Mouse (Mus musculus): ENCODE measurements at regions not wholly inside any gene's neighbourhood (a gene's known extent, or its start where the extent isn't known, plus 50 kb on each side); places are given as distances from the start of the nearest gene placed in this dataset.

DNA sequence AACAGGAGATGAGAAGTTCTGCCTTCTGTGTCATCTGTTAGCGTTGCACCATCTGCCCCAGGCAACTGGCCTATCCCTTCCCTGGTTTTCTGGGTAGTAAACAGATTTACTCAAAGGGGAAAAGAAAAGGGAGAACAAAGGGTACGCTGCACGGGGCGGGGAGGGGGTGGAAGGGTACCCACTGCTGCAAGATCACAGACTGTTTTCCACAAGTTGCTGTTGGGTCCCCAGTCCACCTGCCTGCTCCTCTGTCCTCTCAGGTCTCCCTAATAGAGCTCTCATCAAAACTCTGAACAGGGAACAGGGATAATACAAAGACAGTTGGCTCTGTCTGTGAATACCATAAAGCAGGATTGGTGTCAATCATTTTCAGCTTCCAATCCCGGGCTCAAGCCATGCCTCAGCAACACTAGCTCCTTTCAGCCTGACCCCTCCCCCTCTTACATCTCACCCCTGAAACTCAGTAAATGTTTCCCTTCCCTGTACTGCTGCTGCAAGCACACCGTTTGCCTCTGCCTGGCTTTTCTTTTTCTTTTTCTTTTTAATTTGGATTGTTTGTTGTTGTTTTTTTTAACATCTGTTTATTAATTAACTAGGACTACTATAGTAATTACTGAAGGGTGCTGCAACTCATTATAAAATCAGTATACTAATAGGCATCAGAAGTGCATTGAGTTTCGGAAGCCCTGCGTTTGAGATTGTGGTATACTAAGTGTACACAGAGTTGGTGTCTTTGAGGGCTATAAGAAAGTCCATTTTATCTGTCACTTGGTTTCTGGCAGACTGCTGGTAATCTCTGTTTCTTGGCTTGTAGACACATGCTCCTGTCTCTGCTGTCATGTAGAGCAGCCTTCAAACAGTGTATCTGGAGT lies 244.0 kb upstream of the Cited2 start:
- no peak for DNase-seq
- intact Hi-C loops (cut with DNase I) = no loop called here

DNA sequence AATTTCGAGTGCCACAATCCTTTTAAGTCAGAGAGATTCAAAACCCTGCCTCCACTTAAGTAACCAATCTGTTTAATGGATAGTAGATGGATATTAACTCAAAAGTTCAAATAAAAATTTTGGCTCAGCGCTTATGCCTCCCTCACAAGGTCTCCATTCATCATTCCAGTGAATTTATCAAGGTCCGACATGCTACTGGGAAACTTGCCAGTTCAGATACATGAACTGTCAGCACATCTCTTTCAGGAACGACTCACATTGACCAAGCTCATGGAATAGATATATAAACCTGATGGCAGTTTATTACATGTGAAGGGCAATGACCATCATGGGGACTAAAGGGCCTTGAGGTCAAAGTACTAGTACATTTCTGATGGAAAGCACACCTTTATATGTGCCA lies 240.3 kb upstream of the Cited2 start:
- intact Hi-C loops (cut with DNase I) = no loop called here

DNA sequence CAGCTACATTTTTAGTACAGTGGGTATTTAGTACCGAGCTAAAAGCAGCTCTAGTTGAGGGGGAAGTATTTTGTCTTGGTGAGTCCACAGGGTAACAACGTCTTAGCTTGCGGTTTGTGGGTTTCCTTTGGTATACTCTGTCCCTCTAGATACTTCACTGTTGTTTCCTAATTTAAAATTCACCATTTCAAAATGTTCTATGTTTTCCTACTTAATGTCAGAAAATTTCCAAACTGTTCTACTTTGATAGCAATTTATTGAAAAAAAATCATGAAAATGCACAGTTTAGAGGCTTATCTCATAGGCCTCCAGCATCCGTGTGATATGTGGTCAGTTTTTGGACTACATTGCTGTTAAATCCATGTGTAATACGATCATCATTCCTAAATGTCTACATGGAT lies 238.0 kb upstream of the Cited2 start:
- intact Hi-C loops (cut with DNase I) = no loop called here
- no peak for DNase-seq

More for the DNA sequence above, 240.3 kb upstream of the Cited2 start:
- DNase-seq = no peak

DNA sequence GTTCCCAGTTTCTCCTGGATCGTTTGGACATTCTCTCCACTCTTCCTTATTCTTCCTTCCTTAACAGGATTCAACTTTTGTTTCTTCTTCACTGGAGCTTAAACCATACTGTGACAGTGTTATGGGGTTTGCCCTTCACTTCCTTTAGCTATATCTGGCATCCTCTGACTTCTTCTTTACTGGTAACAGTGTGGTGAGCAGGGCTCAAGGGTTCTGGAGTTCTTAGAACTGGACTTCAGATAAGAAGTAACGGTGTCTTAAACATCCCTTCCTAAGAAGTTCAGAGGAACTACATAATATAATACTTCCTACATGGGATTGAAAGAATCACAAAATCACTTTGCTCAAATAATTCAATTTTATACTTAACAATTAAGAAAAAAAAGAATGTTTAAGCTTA lies 237.5 kb upstream of the Cited2 start:
- intact Hi-C loops (cut with DNase I) = no loop called here
- no peak for DNase-seq

DNA sequence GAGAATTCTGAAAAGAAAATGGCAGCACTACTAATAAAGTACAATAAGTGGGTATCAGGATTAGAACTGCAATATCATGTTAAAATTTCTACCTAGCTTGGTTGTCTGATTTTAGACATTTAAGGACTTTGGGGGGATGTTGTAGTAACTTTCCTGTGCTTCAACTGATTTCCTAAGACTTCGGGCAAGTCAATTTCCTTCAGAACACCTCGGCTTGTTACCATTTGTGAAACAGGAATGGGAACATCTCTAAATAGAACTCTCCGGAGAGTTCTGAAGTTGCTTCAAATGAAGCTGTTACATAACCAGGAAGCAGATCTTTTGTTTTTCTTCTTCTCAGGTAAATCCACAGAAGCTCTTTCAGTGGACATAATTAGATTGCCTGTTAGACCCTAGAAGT lies 237.0 kb upstream of the Cited2 start:
- DNase-seq = no peak
- intact Hi-C loops (cut with DNase I) = no loop called here

DNA sequence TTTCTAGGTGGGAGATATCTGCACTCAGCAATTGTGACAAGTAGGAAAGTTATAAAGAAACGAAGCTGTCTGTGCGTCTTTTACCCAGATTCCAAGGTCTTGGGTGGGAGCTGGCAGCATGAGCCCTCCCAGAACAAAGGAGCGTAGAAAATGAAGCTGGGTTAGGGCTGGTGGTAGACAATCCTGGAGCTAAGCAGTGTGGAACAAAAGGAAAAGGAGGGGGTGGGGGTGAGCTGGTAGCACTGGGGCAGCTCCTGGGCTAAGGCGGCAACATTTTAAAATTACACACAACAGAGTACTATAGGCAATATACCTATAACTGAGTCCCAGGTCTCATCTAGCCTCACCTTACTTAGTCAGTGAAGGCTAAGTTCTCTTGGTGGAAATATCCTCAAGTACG lies 235.6 kb upstream of the Cited2 start:
- no peak for DNase-seq
- intact Hi-C loops (cut with DNase I) = no loop called here

DNA sequence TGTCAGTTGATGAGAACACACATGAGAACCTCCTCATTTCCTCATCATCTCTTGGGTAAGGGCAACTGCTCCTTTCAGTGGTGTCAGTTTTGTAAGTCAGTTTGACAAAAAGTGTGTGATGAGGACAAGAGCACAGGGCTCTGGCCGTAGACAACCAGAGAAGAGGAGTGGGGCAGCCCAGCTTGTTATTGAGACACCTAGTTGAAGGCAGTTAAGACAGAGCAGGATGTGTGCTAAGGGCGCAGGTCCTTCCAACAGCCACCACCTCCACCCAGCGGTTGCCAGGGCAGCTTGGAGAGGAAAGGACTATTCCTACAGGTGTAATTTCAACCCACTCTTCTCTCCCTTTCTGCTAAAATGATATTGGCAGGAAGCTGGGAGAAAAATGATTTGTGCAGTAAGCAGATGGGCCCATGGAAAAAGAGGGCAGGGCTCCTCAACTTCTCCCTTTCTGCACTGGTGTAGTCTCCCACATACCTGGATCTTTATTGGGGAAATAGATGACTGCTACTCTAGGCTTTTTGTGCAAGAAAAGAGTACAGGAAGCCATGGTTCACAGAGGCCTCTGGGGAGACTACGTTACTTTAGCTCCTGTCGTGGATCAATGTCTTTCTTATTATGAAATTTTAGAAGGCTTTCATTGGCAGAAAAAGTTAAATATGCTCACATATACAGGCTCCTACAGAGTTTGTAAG lies 231.3 kb upstream of the Cited2 start:
- intact Hi-C loops (cut with DNase I) = no loop called here
- no peak for DNase-seq

DNA sequence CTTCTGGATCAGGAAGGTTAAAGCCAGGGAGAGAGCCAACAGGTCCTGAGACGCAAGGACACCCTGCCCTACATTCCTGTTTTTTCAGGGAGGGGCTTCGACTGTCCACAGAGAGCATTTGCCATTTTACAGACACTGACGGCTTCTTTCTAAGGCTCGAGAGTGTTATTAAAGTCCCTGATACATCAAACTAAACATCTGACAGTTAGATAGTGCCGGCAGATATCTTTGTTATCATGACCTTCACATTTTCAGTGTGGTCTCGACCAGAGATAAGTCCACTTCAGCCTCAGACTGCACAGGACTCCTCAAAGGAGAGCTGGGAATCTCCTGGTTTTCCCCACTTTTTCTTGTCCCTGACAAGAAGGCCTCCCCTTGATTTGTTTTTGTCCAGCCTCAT lies 229.9 kb upstream of the Cited2 start:
- intact Hi-C loops (cut with DNase I) = no loop called here

DNA sequence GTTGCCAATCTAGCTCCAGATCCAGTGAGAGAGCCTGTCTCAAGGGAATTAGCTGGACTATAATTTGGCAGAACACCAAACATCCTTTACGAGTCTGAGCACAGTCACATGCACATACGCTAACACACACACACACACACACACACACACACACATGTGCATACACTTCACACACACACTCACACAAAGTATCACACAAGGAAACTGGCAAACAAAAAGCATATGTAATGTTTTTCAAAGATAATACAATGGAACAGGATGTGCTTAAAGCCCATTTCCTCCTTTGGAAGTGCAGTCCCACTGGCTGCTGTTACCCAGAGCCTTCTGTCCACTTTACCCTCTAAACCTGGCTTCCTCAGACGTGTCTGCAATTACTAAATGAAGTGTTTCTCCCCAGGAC lies 226.2 kb upstream of the Cited2 start:
- no peak for DNase-seq
- intact Hi-C loops (cut with DNase I) = no loop called here

More for the DNA sequence above, 229.9 kb upstream of the Cited2 start:
- DNase-seq = no peak

DNA sequence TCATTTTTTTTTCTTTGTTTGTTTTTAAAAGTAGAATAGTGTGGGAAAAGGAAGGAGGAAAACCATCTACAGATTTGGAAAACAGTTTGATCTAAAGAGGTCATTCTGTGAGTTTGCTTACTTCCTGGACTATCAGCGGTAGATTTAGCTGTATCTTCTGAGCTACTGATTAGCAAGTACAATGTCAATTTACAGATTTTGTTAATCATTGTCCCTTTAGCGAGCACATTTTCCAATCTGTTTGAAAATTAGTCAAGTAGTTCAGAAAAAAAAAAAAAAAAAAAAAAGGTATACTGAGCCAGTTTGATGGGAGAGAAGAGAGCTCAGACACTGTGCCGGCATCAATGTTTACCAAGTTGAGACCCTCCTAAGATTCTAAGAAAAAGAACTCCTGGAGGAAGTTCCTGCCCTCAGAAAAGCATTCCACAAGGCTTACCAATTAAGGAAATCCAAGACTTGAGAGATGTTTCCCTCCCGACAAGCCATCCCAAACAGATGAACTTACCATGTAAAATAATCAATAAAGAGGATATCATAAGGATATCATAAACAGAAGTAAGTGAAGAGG lies 212.3 kb upstream of the Cited2 start:
- intact Hi-C loops (cut with DNase I) = no loop called here
- no peak for DNase-seq

DNA sequence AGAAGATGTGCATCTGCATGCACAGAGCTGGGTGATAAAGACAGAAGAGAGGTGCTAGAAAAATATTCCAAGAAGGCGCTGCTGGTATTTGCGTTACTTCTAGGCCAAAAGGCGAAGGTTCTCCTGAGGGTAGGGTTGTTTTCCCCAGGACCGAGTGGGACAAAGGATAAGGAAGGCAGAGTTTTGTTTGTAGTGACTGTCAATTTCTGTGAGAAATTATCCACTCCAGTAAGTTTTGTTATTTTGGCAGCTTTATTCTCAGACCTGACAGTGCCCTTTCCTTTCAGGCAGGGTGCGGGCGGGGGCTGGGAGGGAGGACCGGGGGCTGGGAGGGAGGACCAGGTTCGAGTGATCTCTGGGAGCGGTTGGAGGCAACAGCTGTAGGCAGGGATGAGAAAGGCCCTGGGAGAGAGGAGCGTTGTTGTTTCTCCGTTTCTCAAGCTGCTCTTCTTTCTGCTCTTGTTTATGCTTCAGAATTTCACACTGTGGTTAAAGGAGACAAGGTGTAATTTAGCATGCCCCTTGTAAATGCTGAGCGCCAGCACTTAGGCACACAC lies 211.2 kb upstream of the Cited2 start:
- intact Hi-C loops (cut with DNase I) = no loop called here
- no peak for DNase-seq

DNA sequence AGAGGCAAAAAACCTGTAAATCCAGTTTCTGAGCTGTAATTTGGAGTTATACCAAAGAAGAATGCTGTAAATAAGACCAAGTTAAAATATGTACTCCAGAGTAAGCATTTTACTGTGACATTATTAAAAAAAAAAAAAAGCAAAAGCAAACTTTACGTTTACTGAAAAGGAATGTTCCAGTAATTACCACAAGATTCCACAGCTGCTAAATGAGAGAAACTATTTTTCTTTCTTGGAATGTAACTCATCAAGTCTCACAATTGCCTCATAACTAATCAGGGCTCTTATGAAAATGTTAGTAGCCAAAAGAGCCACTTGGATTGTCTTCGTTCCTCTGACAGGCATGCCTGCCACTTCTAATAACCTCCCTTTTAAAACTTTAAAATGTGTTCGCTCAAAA lies 210.5 kb upstream of the Cited2 start:
- intact Hi-C loops (cut with DNase I) = no loop called here
- DNase-seq = no peak

DNA sequence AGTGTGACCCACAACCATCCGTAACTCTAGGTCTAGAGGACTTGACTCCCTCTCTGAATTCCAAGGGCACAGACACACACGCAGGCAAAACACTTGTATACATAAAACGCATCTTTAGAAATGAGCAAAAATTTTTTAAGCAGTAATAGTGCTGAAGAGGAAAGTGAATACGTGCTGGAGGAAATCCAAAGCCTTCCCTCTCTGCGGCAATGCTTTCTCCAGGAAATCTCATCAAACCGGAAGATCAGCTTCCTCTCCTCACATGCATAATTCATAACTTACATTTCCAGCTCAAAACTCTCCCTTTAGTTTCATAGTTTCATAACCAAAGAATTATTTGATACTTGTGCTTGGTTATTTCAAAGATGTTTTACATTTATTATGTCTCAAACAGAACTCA lies 209.3 kb upstream of the Cited2 start:
- intact Hi-C loops (cut with DNase I) = no loop called here
- no peak for DNase-seq

DNA sequence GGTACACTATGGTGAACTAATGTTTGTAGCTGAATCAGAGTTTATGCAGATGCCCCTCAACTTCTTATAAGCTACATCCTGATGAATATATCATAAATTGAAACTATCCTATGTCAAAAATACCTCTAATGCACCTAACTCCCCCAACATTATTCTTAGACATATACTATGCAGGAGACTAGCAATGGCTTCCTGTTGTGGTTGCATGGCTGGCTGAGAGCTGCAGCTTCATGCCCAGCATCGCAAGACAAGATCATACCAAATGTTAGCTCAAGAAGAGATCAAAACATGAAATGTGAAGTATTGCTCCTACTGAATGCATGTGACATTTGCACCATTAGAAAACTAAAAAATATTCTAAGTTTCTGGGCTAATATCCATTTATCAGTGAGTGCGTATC lies 206.9 kb upstream of the Cited2 start:
- no peak for DNase-seq
- intact Hi-C loops (cut with DNase I) = no loop called here

DNA sequence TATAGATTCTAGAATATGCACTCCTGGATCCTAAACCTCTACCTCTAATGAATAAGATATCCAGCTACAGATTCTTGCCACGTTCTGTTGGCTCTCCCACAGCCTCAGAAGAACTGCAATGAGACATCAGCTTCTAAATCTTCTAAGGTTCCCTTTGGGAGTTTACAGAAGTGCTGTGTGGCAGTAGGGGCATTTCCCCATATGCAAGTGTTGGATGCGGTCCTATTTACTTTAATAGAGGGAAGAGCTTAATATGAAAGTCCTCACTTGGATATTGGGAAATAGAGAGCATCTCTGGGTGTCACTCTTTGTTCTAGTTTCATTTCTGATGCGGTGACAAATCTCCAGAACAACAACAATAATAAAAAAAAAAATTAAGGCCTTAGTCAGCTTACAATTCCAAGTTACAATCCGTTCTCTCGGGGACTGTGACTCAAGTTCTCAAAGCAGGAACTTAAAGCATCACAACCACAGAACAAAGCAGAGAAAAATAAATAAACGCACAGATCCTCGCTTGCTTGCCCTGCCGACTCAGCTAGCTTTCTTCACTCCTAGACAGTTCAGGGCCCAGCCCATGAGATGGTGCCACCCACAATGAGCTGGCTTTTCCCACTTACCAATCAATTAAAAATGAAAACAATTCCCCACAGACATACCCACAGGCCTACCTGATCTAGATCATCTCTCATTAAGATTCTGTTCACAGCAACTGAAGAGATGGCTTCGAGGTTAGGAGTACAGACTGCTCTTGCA lies 204.4 kb upstream of the Cited2 start:
- intact Hi-C loops (cut with DNase I) = no loop called here
- DNase-seq = no peak

DNA sequence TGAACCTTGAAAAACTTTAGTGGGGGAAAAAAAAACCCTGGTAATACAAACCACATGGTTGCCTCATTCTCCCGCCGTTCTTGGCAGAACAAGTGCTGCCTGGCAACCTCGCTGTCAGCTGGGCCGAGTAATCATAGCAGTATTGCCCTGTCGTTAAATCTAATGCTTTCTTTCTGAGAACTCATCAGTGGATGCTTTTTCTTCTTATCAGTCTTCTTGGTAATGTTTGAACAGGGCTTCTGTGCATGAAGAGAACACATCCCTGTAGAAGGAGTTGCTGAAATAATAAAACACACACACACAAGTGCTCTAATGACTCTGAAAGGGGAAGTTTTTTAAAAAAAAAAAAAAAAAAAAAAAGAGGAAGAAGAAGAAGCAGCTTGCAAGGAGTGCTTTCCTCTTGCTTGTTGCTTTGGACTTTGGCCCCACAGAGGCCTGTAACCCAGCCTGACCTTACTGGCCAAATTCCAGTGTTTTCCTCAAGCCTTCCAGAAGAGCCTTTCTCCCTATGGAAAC lies 200.9 kb upstream of the Cited2 start:
- intact Hi-C loops (cut with DNase I) = no loop called here
- DNase-seq = peak; percentile 67 to 70

DNA sequence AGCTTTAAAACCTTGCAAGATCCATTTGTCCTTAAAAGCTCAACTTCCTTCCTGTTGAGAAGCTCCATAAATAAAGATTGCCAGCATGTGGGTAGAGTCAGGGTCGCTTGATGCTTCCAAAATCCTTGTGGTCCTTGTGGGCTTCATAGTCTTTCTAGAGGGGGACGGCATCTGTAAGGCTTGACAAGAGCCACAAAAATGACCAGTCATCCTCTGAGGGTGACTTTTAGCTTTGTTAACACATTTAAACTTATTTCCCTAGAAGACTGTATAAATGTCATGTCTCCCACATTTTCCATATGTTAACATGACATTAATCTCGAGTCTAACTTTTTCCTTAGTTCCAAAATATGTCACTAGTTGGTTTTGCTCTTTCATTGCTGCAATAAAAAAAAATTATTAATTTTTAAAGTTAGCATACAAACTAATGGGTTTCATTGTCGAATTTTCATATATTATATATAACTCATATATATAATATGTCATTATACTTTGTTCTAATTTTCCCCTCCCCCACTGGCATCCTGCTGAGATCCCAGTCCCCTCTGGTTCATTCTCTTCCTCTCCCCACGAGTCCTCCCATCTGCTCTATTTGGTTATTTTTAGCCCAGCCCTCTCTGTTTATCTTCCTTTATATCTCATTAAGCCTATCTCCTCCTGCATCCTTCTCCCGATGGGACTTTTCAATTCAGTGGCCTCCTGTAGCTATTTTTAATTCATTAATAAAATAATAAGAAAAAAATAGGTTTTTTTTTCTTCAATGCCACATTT lies 199.3 kb upstream of the Cited2 start:
- no peak for DNase-seq
- intact Hi-C loops (cut with DNase I) = no loop called here

DNA sequence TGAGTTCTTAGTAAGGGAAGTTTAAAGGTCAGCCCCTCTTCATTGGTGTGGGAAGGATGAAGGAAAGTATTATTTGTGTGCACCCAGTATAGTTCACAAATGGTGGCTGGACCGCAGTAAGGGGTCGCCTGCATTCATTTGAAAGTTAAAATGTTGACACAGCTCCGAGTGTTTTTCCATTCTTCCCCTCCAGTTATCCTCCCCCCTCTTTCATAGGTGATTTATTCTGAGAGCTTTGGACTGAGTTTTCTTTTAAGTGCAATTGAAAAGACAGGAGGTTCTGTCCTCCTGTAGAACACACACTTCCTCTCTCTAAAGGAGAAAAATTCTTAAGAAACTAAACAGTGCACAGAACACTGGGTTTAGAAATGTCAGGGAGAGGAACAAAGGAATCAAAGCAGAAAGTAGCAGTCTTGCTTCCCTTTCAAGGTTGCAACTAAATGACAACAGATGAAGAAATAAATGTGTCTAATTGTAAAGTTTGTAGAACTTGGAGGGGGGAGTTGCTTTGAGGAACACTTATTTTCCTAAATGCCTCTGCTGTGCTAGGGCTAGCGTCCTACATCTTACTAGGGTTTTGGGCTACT lies 195.8 kb upstream of the Cited2 start:
- intact Hi-C loops (cut with DNase I) = no loop called here
- no peak for DNase-seq

DNA sequence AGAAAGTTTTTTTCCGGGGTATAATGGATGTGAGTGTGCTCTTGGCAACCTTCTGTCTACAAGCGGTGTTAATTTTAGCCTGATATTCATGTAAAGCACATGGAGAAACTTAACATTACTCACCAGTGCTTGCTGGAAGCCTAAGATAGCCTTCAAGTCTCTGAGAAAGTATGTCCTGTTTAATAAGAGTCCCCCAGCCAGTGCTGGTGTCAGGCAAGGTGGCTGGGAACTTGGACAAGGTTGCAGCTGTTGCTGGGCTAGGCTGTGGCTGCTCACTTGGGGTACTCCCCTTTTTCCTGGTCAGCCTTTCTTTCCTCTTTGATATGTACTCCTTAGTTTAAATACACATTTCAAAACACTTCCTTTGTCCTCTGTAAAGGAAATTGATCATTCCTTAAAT lies 194.9 kb upstream of the Cited2 start:
- intact Hi-C loops (cut with DNase I) = no loop called here
- DNase-seq = peak in 1 of 2 experiments; percentile 16

DNA sequence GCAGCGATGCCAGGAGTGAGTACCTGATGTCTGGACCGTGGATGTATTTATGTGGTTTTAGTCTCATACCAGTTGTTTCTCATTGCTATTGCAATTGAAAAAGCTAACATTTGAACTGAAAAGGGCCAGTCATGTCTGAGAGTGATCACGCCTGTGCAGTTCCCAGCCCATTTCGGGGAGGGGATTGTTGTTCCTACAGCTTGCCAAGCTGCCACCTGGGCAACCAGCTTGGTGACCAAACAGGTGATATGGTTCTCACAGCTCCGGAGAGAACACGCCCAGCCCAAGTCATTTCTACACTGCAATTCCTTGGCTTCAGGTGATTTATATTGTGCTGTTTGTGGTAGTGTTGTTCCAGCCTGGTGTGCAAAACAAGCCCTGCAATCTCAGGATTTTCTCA lies 194.2 kb upstream of the Cited2 start:
- intact Hi-C loops (cut with DNase I) = no loop called here
- DNase-seq = no peak

All from heart, postnatal 36 days (tissue).